Mouse (Mus musculus) cerebellum, adult 2 months (tissue): ENCODE results near the gene Ttc3.

Experiments used
- CTCF ChIP-seq: fragments of 200-500 bp; IDR thresholded peaks from 2 replicates; pipeline ENCODE4 v1.5.1; 2011; ENCODE audit warnings: low read depth, mild to moderate bottlenecking, control low read depth, low read length, moderate library complexity, borderline replicate concordance; ENCODE audit not compliant: insufficient read depth
- POLR2A ChIP-seq: fragments of 200-500 bp; IDR thresholded peaks from 2 replicates; pipeline ENCODE4 v1.6.1; 2011; ENCODE audit warnings: low read length, control low read depth, borderline replicate concordance; ENCODE audit not compliant: insufficient read depth

GRCm38 (mm10) chr16:94508769-94509168 is 138.4 kb downstream of the Ttc3 start:
- TF ChIP-seq CTCF (no peak), POLR2A (no peak)
